22 mouse cellular contexts compared by ENCODE assay signal in genomic region chr6:38944826-38945225, GRCm38 (mm10).
DNase-seq lines count a peak whose midpoint lies in the region; ATAC-seq and TF ChIP-seq lines count a peak whose summit lies in the region.
"Had no signal": no experiment of that assay in that cellular context is flagged by ENCODE, and none has a peak within 500 bp of the region (broad histone marks: within the 10 kb centered on the region; RNA-seq: fewer than 3 reads in every experiment).

No protein-coding gene starts in this region.

- WGBS in forebrain, postnatal 0 days = 88% methylated on average over 7 of the region's 7 CpGs
- whole genome bisulfite sequencing in forebrain, embryonic 14.5 days = 94% methylated on average over 7 of the region's 7 CpGs
- WGBS in kidney, embryonic 15.5 days = 86% methylated on average over 7 of the region's 7 CpGs
- WGBS in intestine, embryonic 15.5 days = 85% methylated on average over 7 of the region's 7 CpGs
- WGBS in intestine, embryonic 16.5 days = 88% methylated on average over 7 of the region's 7 CpGs

- peak; percentile 34 for ATAC-seq in forebrain, postnatal 0 days
- ATAC-seq in forebrain, embryonic 14.5 days = no peak
- no peak for ATAC-seq in kidney, embryonic 15.5 days (replicated peaks; ENCODE audit: low FRiP score)
- ATAC-seq in intestine, embryonic 15.5 days = 0 out of 2 replicates have a peak, but pooled peaks have one; percentile 17
- peak; percentile 23; the same call in 1 of the 2 replicates for ATAC-seq in intestine, embryonic 16.5 days

- no peaks in the 10 kb centered on the region for H3K36me3 ChIP-seq in forebrain, postnatal 0 days (ENCODE audit: insufficient read depth)
- H3K36me3 ChIP-seq in forebrain, embryonic 14.5 days (ENCODE audit: control insufficient read depth, insufficient read depth, low read length) = no peaks in the 10 kb centered on the region
- H3K36me3 ChIP-seq in kidney, embryonic 15.5 days = no peaks in the 10 kb centered on the region
- H3K36me3 ChIP-seq in intestine, embryonic 15.5 days = no peaks in the 10 kb centered on the region
- no peaks in the 10 kb centered on the region for H3K36me3 ChIP-seq in intestine, embryonic 16.5 days (ENCODE audit: control insufficient read depth, insufficient read depth, low read length)
- H3K36me3 ChIP-seq: embryonic facial prominence, embryonic 15.5 days; forebrain, embryonic 10.5 days; forebrain, embryonic 15.5 days; heart, embryonic 15.5 days; hindbrain, embryonic 13.5 days had no signal

- H3K4me1 ChIP-seq in forebrain, postnatal 0 days (ENCODE audit: insufficient read depth) = 0 out of 2 replicates have a peak, but pooled peaks cover 2% of the 10 kb centered on the region
- no peaks in the 10 kb centered on the region for H3K4me1 ChIP-seq in forebrain, embryonic 14.5 days (ENCODE audit: control insufficient read depth, insufficient read depth, low read length)
- H3K4me1 ChIP-seq in kidney, embryonic 15.5 days = peaks cover 2% of the 10 kb centered on the region
- 0 out of 2 replicates have a peak, but pooled peaks cover 2% of the 10 kb centered on the region for H3K4me1 ChIP-seq in intestine, embryonic 15.5 days (replicated peaks)
- peaks cover 4% of the 10 kb centered on the region; the same call in 1 of the 2 replicates for H3K4me1 ChIP-seq in intestine, embryonic 16.5 days (ENCODE audit: control insufficient read depth, insufficient read depth, low read length)
- H3K4me1 ChIP-seq: embryonic facial prominence, embryonic 15.5 days; hindbrain, embryonic 13.5 days had no signal

- H3K9me3 ChIP-seq in forebrain, postnatal 0 days (ENCODE audit: low read length) = no peaks in the 10 kb centered on the region
- no peaks in the 10 kb centered on the region for H3K9me3 ChIP-seq in forebrain, embryonic 14.5 days (replicated peaks; ENCODE audit: control insufficient read depth, low read length)
- no peaks in the 10 kb centered on the region for H3K9me3 ChIP-seq in kidney, embryonic 15.5 days (replicated peaks)
- peaks cover 3% of the 10 kb centered on the region; the same call in 1 of the 2 replicates for H3K9me3 ChIP-seq in intestine, embryonic 15.5 days
- no peaks in the 10 kb centered on the region for H3K9me3 ChIP-seq in intestine, embryonic 16.5 days (ENCODE audit: control insufficient read depth, low read length)
- H3K9me3 ChIP-seq: embryonic facial prominence, embryonic 15.5 days; forebrain, embryonic 15.5 days; heart, embryonic 15.5 days; hindbrain, embryonic 13.5 days had no signal

- no peak overlapping the region for H3K9ac ChIP-seq in forebrain, postnatal 0 days
- H3K9ac ChIP-seq in forebrain, embryonic 14.5 days (ENCODE audit: low read length) = no peak overlapping the region
- H3K9ac ChIP-seq in kidney, embryonic 15.5 days = no peak overlapping the region
- no peak overlapping the region for H3K9ac ChIP-seq in intestine, embryonic 15.5 days
- no peak overlapping the region for H3K9ac ChIP-seq in intestine, embryonic 16.5 days (ENCODE audit: low read depth, low read length)
- H3K9ac ChIP-seq: embryonic facial prominence, embryonic 15.5 days; forebrain, embryonic 15.5 days; heart, embryonic 15.5 days; hindbrain, embryonic 13.5 days had no signal

- no peak overlapping the region for H3K4me2 ChIP-seq in forebrain, postnatal 0 days (ENCODE audit: low read depth)
- no peak overlapping the region for H3K4me2 ChIP-seq in forebrain, embryonic 14.5 days (ENCODE audit: low read length)
- no peak overlapping the region for H3K4me2 ChIP-seq in kidney, embryonic 15.5 days
- H3K4me2 ChIP-seq in intestine, embryonic 15.5 days (replicated peaks) = no peak overlapping the region
- no peak overlapping the region for H3K4me2 ChIP-seq in intestine, embryonic 16.5 days (ENCODE audit: low read depth, low read length)
- H3K4me2 ChIP-seq: embryonic facial prominence, embryonic 15.5 days; forebrain, embryonic 15.5 days; heart, embryonic 11.5 days; heart, embryonic 15.5 days; hindbrain, embryonic 13.5 days had no signal

- H3K4me3 ChIP-seq in forebrain, postnatal 0 days (ENCODE audit: low read depth, low read length) = no peak overlapping the region
- H3K4me3 ChIP-seq in forebrain, embryonic 14.5 days (ENCODE audit: low read depth, low read length) = no peak overlapping the region
- no peak overlapping the region for H3K4me3 ChIP-seq in kidney, embryonic 15.5 days (replicated peaks)
- H3K4me3 ChIP-seq in intestine, embryonic 15.5 days (replicated peaks) = no peak overlapping the region
- H3K4me3 ChIP-seq in intestine, embryonic 16.5 days (ENCODE audit: low read length) = no peak overlapping the region
- H3K4me3 ChIP-seq: embryonic facial prominence, embryonic 15.5 days; erythroblast, embryonic 14.5 days; forebrain, embryonic 10.5 days; forebrain, embryonic 15.5 days; heart, adult 2 months; heart, embryonic 15.5 days; hindbrain, embryonic 13.5 days had no signal

- no peak for TF ChIP-seq CTCF in forebrain, postnatal 0 days (IDR thresholded peaks at IDR 0.05; ENCODE audit: low read depth)

- DNase-seq in forebrain, postnatal 0 days = no peak
- no peak for DNase-seq in forebrain, embryonic 14.5 days (ENCODE audit: low spot score)
- DNase-seq in kidney, postnatal 25 days = peak; percentile 55 to 69
- DNase-seq in right cerebral cortex, postnatal 4 days = no peak
- DNase-seq: cerebellum, adult 11 months; cerebellum, adult 8-10 months; cerebellum, postnatal 14 days; embryo, embryonic 11 days; gastrocnemius, postnatal 10 days; heart, adult 2 months; heart, postnatal 14 days had no signal

- no peak overlapping the region for H3K27ac ChIP-seq in forebrain, postnatal 0 days (ENCODE audit: low read depth, low read length)
- H3K27ac ChIP-seq in forebrain, embryonic 14.5 days (ENCODE audit: low read depth, low read length) = no peak overlapping the region
- H3K27ac ChIP-seq in kidney, embryonic 15.5 days = no peak overlapping the region
- no peak overlapping the region for H3K27ac ChIP-seq in intestine, embryonic 15.5 days
- H3K27ac ChIP-seq in intestine, embryonic 16.5 days (ENCODE audit: low read length) = no peak overlapping the region
- H3K27ac ChIP-seq: embryonic facial prominence, embryonic 15.5 days; forebrain, embryonic 10.5 days; forebrain, embryonic 15.5 days; heart, adult 2 months; heart, embryonic 15.5 days; hindbrain, embryonic 13.5 days; hindbrain, postnatal 0 days had no signal

- H3K27me3 ChIP-seq in forebrain, postnatal 0 days (ENCODE audit: insufficient read depth, low read length) = no peaks in the 10 kb centered on the region
- no peaks in the 10 kb centered on the region for H3K27me3 ChIP-seq in forebrain, embryonic 14.5 days (replicated peaks; ENCODE audit: control insufficient read depth, insufficient read depth, low read length)
- no peaks in the 10 kb centered on the region for H3K27me3 ChIP-seq in kidney, embryonic 15.5 days
- H3K27me3 ChIP-seq in intestine, embryonic 15.5 days (replicated peaks) = no peaks in the 10 kb centered on the region
- no peaks in the 10 kb centered on the region for H3K27me3 ChIP-seq in intestine, embryonic 16.5 days (replicated peaks; ENCODE audit: control insufficient read depth, insufficient read depth, low read length)
- H3K27me3 ChIP-seq: embryonic facial prominence, embryonic 15.5 days; forebrain, embryonic 15.5 days; heart, embryonic 15.5 days; hindbrain, embryonic 13.5 days had no signal

Comparison
In these comparisons a context has a peak if more than half of its experiments do, and no peak if none do; other contexts are left out.
1. ATAC-seq: peak in forebrain, postnatal 0 days (single experiment), intestine, embryonic 15.5 days (single experiment) and intestine, embryonic 16.5 days (single experiment); none in forebrain, embryonic 14.5 days (single experiment) and kidney, embryonic 15.5 days (single experiment).
2. DNase-seq: peak in kidney, postnatal 25 days (2 of 2); none in forebrain, postnatal 0 days (single experiment), forebrain, embryonic 14.5 days (single experiment) and right cerebral cortex, postnatal 4 days (single experiment).